Mouse (Mus musculus): ENCODE data around the gene Gm13941. TPM values are rescaled to one million over a fixed set of nuclear protein-coding genes. Genes with fewer than 3 reads are reported as not detected.

Gene Gm13941
- not detected in 2 replicates for polyA plus RNA-seq (2015; fragmentation: Nextera tagmentation; extraction: Ambion mirVana)

DNA sequence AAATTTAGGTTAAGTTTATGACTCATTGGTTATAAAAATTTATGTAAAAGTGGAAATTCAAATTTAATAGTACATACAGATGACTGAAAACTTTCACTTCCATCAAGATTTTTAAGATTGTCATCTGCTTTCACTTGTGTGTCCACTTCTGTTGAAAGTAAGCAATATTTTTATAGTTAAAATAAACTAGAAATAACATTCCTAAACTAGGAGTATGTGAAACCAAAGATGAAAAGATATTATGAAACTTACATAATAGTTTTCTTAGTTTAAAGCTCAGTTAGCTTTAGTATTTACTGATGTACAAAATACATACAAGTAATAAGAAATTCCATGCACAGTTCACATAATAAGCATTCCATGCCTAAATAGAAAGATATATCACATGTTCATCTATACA lies at the start of gene Gm13941:
Gene Gm13941, minus strand, starts transcription at position 101 of the 400 bp plus-strand sequence.
- H3K27ac ChIP-seq (replicated peaks): no peak within 1 kb of the TSS
- no peaks in the 10 kb centered on the region for H3K4me1 ChIP-seq (replicated peaks)
- H3K9ac ChIP-seq: no peak within 1 kb of the TSS
- H3K27me3 ChIP-seq: no peaks in the 10 kb centered on the region
- no peaks in the 10 kb centered on the region for H3K9me3 ChIP-seq
- ATAC-seq (ENCODE audit: low FRiP score, low read depth): no peak
- no peak within 1 kb of the TSS for H3K4me2 ChIP-seq
- no peak within 1 kb of the TSS for H3K4me3 ChIP-seq
- H3K36me3 ChIP-seq: no peaks in the 10 kb centered on the region

DNA sequence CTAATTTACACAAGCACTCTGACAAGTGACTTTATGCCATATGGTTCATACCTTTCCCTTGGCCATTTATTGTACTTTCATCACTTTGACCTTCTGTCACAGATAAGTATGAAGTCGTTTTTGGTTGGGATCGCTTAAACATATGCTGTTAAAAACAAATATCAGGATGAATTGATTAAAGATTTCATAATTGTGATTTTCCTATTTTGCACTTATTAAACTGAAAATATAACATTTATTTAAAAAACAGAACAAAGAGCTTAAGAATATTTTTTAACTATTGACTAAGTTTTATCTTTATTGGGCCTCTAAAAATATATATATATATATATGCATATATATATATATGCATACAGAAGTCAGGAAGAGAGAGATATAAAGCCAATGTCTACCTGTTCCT lies 47.1 kb upstream of the Gm13941 start, which contains the start of gene Gm15130:
Gene Gm15130, minus strand, starts transcription at position 101 of the 400 bp plus-strand sequence.
- no peak within 1 kb of the TSS for H3K27ac ChIP-seq (replicated peaks)
- H3K9ac ChIP-seq: no peak within 1 kb of the TSS
- H3K4me1 ChIP-seq (replicated peaks): no peaks in the 10 kb centered on the region
- no peak for ATAC-seq (ENCODE audit: low FRiP score, low read depth)
- no peak within 1 kb of the TSS for H3K4me2 ChIP-seq
- no peaks in the 10 kb centered on the region for H3K36me3 ChIP-seq
- WGBS: 79% methylated on average over 2 of the region's 2 CpGs
- no peaks in the 10 kb centered on the region for H3K27me3 ChIP-seq
- no peaks in the 10 kb centered on the region for H3K9me3 ChIP-seq
- H3K4me3 ChIP-seq: no peak within 1 kb of the TSS

DNA sequence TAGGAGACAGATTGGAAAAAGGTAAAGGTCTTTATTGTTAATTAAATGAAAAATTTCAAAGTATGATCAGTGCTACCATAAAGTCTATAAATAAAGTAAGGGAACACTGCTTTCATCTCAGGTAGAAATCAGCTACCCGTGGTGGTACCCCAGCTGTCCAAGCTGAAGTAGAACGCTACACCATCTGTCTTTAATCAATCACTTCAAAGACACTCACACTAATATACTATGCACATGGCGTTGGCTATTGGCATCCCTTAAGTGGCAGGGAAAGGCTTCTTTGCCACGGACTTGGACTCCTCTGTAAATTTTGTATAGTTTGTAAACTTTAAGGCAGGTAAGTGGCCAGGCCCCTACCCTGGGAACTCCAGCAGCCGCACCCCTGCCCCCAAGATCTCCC lies 30.0 kb upstream of the Gm13941 start:
- H3K36me3 ChIP-seq: no peaks in the 10 kb centered on the region
- H3K4me1 ChIP-seq (replicated peaks): no peaks in the 10 kb centered on the region
- no peak for ATAC-seq (ENCODE audit: low FRiP score, low read depth)
- H3K9ac ChIP-seq: no peak overlapping the region
- no peak overlapping the region for H3K4me3 ChIP-seq
- H3K27me3 ChIP-seq: no peaks in the 10 kb centered on the region
- H3K4me2 ChIP-seq: no peak overlapping the region
- WGBS: 75% methylated on average over 5 of the region's 5 CpGs
- no peak overlapping the region for H3K27ac ChIP-seq (replicated peaks)
- no peaks in the 10 kb centered on the region for H3K9me3 ChIP-seq

- H3K9me3 ChIP-seq: no peaks in the 10 kb centered on the region
- peak; percentile 81 for ATAC-seq (ENCODE audit: low FRiP score, low read depth)
- H3K4me2 ChIP-seq: no peak overlapping the region
- H3K4me1 ChIP-seq (replicated peaks): no peaks in the 10 kb centered on the region
- no peak overlapping the region for H3K4me3 ChIP-seq
- no peaks in the 10 kb centered on the region for H3K36me3 ChIP-seq
- no peak overlapping the region for H3K27ac ChIP-seq (replicated peaks)
- no peak overlapping the region for H3K9ac ChIP-seq
- H3K27me3 ChIP-seq: no peaks in the 10 kb centered on the region
- WGBS: 98% methylated on average over 1 of the region's 1 CpGs
Measured at GRCm38 (mm10) chr2:111058586-111059261, 47.1 kb downstream of the Gm13941 start.

Other genes starting within 250 kb of the Gm13941 start
- 1.00 and 1.1 TPM in 2 replicates for gene Ano3, start 155.1 kb downstream of the Gm13941 start, polyA plus RNA-seq (2015; fragmentation: Nextera tagmentation; extraction: Ambion mirVana)
- not detected in 2 replicates for gene Gm15130, start 47.0 kb upstream of the Gm13941 start, polyA plus RNA-seq (2015; fragmentation: Nextera tagmentation; extraction: Ambion mirVana)
- gene 4930430A15Rik, start 123.6 kb upstream of the Gm13941 start, polyA plus RNA-seq (2015; fragmentation: Nextera tagmentation; extraction: Ambion mirVana): not detected in 2 replicates
- gene Olfr1275, start 129.3 kb upstream of the Gm13941 start, polyA plus RNA-seq (2015; fragmentation: Nextera tagmentation; extraction: Ambion mirVana): not detected in 2 replicates
- gene Olfr1276, start 148.5 kb upstream of the Gm13941 start, polyA plus RNA-seq (2015; fragmentation: Nextera tagmentation; extraction: Ambion mirVana): not detected in 2 replicates
- gene Olfr1277, start 168.1 kb upstream of the Gm13941 start, polyA plus RNA-seq (2015; fragmentation: Nextera tagmentation; extraction: Ambion mirVana): not detected in 2 replicates
- not detected in 2 replicates for gene Olfr1278, start 184.2 kb upstream of the Gm13941 start, polyA plus RNA-seq (2015; fragmentation: Nextera tagmentation; extraction: Ambion mirVana)
- not detected in 2 replicates for gene Olfr1279, start 194.7 kb upstream of the Gm13941 start, polyA plus RNA-seq (2015; fragmentation: Nextera tagmentation; extraction: Ambion mirVana)
- gene Olfr1280, start 208.0 kb upstream of the Gm13941 start, polyA plus RNA-seq (2015; fragmentation: Nextera tagmentation; extraction: Ambion mirVana): not detected in 2 replicates
- not detected in 2 replicates for gene Olfr1281, start 220.5 kb upstream of the Gm13941 start, polyA plus RNA-seq (2015; fragmentation: Nextera tagmentation; extraction: Ambion mirVana)
- gene Olfr1282, start 230.1 kb upstream of the Gm13941 start, polyA plus RNA-seq (2015; fragmentation: Nextera tagmentation; extraction: Ambion mirVana): not detected in 2 replicates

Data from hindbrain, embryonic 15.5 days (tissue).